Mouse (Mus musculus) adrenal gland, adult 2 months (tissue): Measurements from ENCODE around the gene Bmper. TPM values are rescaled to one million over a fixed set of nuclear protein-coding genes. Genes with fewer than 3 reads are reported as not detected.
A peak's percentile ranks its signal among the peaks of the same experiment; 100 is the strongest.

ENCODE experiments used
- DNase-seq: peaks from one replicate; pipeline ENCODE4 v3.0.0; 2021
- polyA plus RNA-seq: library from polyadenylated mRNA; depleted of rRNA; stranded (reverse); fragments of >200 nt; gene quantifications from 2 replicates; pipeline ENCODE4 v1.2.3, GENCODE M21; 2012
- total RNA-seq, 2 experiments: library from RNA; stranded (reverse); gene quantifications; 2 replicates each; pipeline ENCODE4 v1.2.3; 2021

Gene Bmper
- total and polyA plus RNA-seq, 3 experiments: 0.61 to 2.4 (median 1.5) TPM

DNA sequence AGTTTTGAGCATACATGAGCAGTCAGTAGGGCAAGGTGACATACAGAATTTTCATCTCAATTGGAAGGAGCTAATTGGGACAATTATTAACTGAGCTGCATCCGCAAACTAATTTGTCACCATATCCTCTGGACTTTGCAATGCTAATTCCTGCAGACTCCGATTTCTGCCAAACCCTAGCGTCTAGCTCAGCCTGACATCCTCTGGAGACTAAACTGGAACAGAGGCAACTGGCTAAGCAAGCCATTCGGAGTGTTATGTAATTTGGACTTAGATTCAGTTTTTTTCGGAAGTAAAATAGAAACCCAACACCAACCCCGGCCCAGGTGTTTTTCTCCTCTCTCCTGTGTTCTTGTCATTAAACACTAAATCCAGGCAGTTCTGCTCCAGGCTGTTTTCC is 213.9 kb downstream of the Bmper start:
- peak; percentile 5 for DNase-seq

DNA sequence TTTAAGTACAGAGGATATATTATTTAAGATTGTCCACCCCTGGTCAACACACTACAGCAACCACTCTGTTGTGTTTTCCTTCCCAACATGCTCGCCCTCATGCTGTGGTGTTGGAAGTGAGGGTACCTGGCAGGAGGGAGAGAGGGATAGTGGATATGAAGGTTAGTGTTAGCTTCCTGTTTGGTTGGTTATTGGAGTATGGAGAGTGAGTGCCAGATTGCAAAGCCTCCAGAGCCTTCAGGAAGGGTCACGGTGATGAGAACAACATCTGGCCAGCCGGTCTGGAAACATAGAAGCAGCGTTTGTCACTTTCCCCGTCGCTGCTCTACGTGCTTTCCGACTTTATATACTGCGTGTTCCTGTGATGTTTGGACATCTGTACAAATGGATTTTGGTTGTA is 215.8 kb downstream of the Bmper start:
- DNase-seq: no peak

DNA sequence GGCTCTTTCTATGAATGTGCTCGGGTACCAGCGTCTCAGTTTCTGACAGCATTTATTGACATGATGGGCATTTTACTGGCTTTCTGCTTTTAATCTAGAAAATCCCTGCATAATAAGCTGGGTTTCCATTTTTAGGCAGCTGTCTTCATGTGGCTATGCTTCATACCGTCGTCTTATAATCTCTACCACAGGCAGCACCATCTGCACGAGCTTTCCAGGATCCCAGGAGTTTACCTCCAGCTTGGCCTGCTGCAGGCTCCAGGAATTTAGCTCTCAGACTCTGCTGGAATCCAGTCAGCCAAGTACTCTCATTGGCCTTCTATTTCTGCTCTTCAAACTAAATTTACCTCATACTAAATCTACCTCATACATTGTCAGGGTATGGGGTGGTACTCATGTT is 219.3 kb downstream of the Bmper start:
- DNase-seq: no peak

DNA sequence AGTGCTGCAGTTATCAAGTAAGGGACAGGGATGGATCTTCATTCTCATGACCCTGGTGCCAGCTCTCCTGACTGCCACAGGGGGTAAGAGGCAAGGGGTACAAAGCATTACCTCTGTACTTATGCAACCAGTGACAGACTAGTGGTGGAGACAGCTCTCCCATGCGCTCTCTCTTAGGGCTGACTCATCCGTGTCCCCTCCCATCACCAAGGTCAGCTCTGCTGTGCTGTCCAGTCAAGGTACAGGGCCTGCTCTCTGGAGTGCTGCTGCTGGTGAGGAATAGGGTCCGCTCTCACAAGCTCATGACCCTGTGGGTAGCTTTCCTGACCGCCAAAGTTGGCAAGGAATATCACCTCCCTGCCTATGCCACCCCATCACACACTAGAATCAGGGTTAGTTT is 222.1 kb downstream of the Bmper start:
- peak; percentile 79 for DNase-seq

DNA sequence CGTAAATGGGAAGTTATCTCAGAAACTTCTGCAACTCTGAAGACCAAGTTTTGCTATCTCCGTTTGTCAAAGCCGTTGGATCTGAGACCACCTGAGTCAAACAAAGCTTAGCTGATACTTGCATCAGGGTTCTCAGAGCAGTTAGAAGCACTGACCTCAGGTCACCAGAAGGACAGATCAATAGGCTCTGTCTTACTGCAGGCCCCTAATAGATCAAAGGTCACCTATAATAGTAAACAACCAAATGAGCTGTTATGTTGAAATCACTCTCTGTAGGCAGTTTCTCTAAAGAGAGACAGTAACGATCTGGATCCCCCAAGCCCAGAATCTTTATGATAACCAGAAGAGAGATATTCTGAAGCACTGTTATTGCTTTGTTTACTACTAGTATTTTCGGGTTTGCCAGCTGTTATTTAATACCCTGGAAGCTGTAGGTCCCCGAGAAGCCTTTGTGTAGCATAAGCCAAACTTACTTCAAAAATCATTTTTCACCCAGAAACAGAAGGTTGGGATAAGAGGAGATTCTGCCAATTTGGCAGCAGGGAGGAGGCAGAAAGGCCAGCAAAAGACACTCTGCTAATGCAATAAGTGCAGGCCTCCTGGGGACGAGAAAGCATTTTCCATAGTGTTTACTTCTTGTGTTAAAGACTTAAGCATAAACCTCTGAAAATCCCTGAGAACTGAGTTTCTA is 224.5 kb downstream of the Bmper start:
- DNase-seq: no peak

DNA sequence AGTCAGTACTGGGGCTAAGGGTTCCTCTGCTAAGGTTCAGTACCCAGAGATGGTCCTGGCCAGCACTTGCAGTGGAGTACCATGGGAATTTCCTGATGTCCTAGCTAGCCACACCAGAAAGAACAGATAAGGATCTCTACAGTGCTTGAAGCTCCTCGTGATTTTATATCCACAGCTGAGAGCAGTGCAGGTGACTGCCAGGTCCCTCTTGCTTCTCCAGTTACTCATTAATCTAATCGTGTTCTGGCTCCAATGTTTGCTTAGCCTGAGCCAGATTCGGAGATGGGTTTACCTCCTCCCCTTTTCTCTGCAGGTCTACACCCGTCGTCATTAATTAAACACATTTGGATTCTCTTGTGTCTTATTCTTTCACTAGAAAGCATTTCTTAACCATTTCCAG is 230.4 kb downstream of the Bmper start:
- DNase-seq: no peak

DNA sequence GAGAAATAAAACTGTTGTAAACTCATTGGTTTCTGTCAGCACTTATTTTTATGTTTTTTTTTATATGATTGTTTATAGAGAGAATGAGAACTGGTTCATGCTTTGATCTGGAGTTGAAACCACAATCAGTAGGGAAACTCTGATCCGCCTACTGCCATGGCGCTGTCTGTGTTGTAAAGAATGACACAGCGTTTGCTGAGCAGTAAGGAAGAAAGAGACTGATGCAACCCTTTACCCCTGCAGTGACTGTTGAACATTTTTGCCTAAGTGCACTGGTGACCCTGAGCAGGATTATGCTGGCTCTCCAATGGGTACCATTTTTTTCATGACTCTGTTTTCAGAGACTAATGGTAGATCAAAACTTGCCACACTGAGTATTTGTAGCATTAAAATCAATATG is 234.3 kb downstream of the Bmper start:
- DNase-seq: no peak

DNA sequence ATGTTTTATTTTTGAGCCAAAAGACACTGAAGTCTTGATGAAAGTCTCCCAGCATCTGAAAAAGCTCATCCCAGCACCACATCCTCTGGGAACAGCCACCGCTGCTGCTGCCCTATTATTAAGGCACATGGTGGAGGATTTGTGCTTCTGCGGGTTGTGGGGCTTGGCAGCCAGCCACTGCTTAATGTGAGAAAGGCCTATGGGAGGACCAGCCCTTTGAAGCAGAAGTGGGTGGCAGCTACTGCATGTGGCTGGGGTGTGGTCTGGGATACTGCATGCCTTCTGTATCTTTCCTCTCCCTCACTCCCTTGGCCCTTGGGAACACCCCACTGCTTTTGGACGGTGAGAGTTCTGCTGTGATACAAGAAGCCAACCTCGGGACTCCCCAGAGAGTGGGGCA is 237.8 kb downstream of the Bmper start:
- DNase-seq: no peak

DNA sequence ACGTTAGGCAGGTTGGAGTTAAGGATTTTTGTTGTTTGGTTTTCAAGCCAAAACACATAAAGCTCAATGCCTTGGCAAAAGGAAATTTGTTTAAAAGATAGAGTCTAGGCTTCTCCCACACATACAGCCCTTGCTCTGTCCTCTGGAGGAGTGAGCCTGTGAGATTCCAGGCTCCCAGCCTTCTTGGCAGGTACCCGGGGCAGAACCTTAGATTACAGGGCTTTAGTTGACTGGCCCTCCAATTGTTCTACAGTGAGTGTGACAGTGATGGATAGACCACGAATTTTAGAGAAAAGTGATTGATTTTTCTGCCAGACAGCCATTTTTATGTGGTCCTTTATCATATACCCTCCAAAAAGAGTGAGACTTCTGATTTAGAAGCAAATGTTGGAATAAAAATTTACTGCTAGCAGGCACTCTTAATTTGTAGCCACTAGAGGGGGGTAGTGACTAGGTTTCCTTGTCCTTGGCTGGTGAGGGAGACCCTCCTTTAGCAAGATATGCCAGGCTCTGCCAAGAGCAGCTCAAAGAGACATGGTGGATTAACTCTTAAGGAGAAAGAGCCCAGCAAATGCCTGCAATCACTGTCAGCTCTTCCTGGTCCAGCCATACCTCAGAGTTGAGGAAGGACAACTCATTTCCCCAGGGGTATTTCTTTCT is 240.2 kb downstream of the Bmper start:
- peak; percentile 38 for DNase-seq

DNA sequence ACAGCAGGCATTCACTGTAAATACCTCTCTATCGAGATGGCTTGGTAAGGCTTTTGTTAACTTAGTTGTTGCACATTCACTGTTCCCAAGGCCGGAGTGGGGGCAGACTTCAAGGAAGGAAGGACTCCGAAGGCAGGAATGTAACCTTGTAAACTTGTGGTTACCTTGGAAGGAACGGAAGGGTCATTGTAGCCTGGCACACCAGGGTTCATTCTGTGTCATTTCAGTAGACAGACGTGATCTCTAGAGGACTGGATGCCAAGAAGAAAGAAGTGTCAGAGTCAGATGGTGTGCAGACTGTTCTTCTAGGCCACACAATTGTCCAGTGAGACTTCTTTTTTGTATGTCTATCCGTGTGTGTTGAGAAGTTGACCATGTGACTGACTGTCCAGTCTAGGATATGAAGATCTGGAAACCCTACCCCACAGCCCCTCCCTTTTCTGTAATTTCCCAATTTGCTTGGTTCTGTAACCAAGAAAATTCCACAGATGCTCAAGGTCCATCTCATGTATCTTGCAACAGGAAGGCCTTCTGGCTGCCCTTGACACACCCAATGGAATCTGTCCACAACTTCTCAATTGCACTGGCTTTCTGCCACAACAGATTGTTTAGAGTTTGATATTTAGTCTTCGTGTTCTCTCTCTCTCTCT is 242.2 kb downstream of the Bmper start:
- DNase-seq: peak; percentile 69

DNA sequence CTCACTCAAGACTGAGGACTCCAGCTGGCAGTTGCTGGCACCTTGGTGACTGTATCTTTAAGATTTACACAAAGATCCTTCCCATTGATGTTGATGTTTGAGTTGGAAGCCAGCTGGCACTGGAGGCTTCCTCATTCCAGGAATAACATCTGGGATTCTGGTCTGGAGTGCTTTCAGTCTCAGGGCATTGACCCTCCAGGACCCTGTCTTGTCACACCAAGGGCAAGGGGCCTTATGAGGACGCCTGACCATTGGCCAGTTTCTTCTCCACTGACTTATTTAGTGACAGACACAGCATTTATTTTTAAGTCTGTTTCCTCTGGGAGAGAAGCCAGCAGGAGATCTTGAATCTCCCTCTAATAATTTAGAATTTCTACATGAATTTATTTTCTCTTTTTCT is 247.0 kb downstream of the Bmper start:
- no peak for DNase-seq

DNA sequence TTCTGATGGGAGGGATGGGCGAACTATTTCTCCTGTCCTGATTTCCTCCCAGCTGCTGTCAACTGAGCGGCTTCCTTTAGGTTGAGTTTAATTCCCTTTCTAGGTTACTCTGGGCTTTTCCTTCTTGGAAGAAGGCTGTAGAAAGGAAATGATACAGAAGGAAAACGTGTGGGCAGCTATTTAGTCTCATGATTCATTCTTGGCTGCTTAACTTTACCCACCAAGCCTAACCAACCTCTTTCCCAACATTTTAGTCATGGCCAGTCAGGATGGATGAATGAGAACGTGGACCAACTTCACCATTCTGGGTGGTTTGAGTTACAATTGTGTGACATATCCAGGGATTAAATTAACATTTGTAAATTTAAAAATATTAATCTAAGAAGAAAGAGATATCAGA is 263.0 kb downstream of the Bmper start:
- no peak for DNase-seq

DNA sequence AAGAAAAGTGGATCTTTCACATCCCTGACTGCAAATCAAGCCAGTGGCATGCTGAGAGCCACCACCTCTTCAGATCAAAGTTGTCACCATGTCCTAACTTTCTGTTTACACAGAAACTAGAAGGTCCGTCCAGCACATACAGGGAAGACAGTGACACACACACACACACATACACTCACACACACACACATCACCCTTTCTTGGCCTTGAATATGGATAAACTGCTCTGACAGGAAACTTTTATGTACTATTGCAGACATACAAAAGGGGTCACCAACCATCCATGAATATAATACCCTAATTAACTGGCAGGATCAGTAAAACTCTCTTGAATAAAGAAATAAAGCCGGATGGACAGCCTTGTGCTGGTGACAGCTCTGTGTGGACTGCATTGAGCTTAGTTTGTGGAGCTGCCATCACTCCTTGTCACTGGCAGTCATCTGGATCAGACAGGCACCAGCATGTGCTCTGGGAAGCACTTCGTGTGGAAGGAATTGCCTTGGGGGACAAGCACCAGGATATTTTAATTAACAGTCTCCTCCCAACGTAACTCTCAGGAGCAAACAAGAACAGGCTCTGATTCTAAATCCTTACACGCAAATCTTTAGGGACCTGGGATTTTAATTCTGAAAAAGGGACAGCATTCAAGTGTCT is 264.0 kb downstream of the Bmper start:
- DNase-seq: no peak

DNA sequence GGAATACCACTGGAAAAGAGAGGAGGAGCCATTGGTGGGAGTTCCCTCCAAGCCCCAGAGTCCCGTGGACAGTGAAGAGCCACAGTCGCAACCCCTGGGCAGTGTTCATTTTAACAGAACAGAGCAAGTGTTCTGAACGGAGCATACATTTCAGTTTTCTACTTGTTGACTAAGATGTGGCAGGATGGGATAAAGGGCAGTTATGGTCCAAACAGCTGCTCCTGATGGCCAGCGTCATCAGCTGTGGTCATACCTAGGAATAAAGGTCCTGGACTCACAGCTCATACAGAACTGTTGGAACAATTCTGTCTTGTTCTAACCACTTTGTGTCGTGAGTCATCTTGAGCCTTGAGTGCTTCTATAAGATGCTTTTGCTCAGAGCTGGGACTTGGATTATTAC is 265.4 kb downstream of the Bmper start:
- no peak for DNase-seq

DNA sequence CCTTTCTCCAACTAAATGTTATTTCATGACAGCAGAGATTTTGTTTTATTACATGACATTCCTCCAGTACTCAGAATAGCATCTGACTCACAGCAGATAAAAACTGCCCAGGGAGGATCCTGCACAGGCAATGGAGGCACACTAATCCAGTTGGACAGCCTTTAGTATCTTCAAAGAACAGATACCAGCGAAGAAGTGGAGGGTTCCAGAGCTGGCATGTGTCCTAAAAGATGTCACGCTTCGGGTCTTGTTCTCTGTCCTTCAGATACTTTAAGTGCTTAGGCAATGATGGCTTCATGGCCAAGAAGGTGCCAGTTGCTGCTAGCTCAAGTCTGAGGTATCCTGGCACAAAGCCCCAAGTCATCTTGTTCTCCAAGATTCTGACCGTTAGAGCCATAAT is 272.5 kb downstream of the Bmper start:
- DNase-seq: peak; percentile 55

DNA sequence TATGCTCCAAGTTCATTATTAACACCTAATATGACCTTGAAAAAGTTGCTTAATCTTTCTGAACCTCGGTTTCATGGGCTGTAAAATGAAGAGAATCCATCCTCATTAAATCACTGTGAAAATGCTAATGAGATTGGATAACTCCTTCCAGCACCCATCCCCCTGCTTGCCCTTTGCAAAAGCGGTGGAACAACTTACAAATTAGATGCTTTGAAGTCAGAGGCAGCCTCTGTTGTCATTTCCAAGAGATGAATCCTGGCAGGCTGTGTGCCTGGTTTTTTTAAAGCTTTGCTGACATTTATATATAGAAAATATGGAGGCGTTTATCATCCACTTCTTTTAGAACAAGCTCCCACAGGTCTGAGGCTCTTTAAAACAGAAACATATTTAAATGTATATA is 274.8 kb downstream of the Bmper start:
- no peak for DNase-seq

DNA sequence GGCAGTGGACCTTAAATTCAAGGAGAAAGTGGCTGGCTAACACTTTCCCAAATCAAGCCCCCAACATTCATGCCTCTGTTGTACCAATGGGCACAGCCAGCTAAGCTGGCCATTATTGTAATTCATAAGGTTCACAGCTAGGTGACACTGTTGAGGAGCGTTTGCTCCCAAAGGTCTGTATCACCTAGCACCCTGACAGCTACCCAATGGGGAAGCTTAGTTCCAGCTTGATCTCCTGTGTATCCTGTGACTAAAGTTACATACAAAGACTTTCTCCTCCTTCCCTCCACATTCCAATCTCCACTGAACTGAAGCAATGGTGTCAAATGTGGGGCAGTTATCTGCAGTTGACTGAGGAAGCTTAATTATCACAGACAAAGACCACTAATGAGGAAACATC is 311.0 kb downstream of the Bmper start:
- DNase-seq: no peak
